Mouse (Mus musculus): ENCODE measurements at regions not wholly inside any gene's neighbourhood (a gene's known extent, or its start where the extent isn't known, plus 50 kb on each side); places are given as distances from the start of the nearest gene placed in this dataset.
A peak's percentile ranks its signal among the peaks of the same experiment; 100 is the strongest.

- 70% methylated on average over 6 of the region's 6 CpGs for WGBS
- no peak for ATAC-seq (ENCODE audit: low read depth)
Observed at GRCm38 (mm10) chr3:149104080-149104479, 113.7 kb upstream of the Adgrl2 start.

GRCm38 (mm10) chr3:149103469-149103868 is 113.1 kb upstream of the Adgrl2 start:
- Histone ChIP-seq H3K9ac (replicated peaks; ENCODE audit: low read depth, low read length) (no peak overlapping the region), H3K36me3 (ENCODE audit: control insufficient read depth, insufficient read depth, low read length) (no peaks in the 10 kb centered on the region), H3K27me3 (ENCODE audit: control insufficient read depth, insufficient read depth, low read length) (no peaks in the 10 kb centered on the region), H3K4me2 (ENCODE audit: low read depth, low read length) (no peak overlapping the region), H3K9me3 (ENCODE audit: control insufficient read depth, low read length) (no peaks in the 10 kb centered on the region), H3K4me1 (ENCODE audit: control insufficient read depth, insufficient read depth, low read length) (no peaks in the 10 kb centered on the region), H3K4me3 (ENCODE audit: low read depth, low read length) (no peak overlapping the region), H3K27ac (ENCODE audit: low read depth, low read length) (no peak overlapping the region)
- no peak for ATAC-seq (ENCODE audit: low read depth)
- 91% methylated on average over 3 of the region's 3 CpGs for WGBS

More at GRCm38 (mm10) chr3:149104080-149104479, 113.7 kb upstream of the Adgrl2 start:
- Histone ChIP-seq H3K27me3 (ENCODE audit: control insufficient read depth, insufficient read depth, low read length) (no peaks in the 10 kb centered on the region), H3K36me3 (ENCODE audit: control insufficient read depth, insufficient read depth, low read length) (no peaks in the 10 kb centered on the region), H3K4me2 (ENCODE audit: low read depth, low read length) (no peak overlapping the region), H3K27ac (ENCODE audit: low read depth, low read length) (no peak overlapping the region), H3K9ac (replicated peaks; ENCODE audit: low read depth, low read length) (no peak overlapping the region), H3K9me3 (ENCODE audit: control insufficient read depth, low read length) (no peaks in the 10 kb centered on the region), H3K4me1 (ENCODE audit: control insufficient read depth, insufficient read depth, low read length) (no peaks in the 10 kb centered on the region), H3K4me3 (ENCODE audit: low read depth, low read length) (no peak overlapping the region)

- 58% methylated on average over 8 of the region's 8 CpGs for WGBS
- Histone ChIP-seq H3K36me3 (ENCODE audit: control insufficient read depth, insufficient read depth, low read length) (no peaks in the 10 kb centered on the region), H3K9ac (replicated peaks; ENCODE audit: low read depth, low read length) (no peak overlapping the region), H3K9me3 (ENCODE audit: control insufficient read depth, low read length) (no peaks in the 10 kb centered on the region), H3K4me1 (ENCODE audit: control insufficient read depth, insufficient read depth, low read length) (no peaks in the 10 kb centered on the region), H3K4me2 (ENCODE audit: low read depth, low read length) (no peak overlapping the region), H3K4me3 (ENCODE audit: low read depth, low read length) (no peak overlapping the region), H3K27ac (ENCODE audit: low read depth, low read length) (no peak overlapping the region), H3K27me3 (ENCODE audit: control insufficient read depth, insufficient read depth, low read length) (no peaks in the 10 kb centered on the region)
- ATAC-seq (ENCODE audit: low read depth): no peak
Observed at GRCm38 (mm10) chr3:149102846-149103245, 112.5 kb upstream of the Adgrl2 start.

- Histone ChIP-seq H3K4me2 (ENCODE audit: low read depth, low read length) (no peak overlapping the region), H3K9me3 (ENCODE audit: control insufficient read depth, low read length) (no peaks in the 10 kb centered on the region), H3K4me3 (ENCODE audit: low read depth, low read length) (no peak overlapping the region), H3K4me1 (ENCODE audit: control insufficient read depth, insufficient read depth, low read length) (no peaks in the 10 kb centered on the region), H3K9ac (replicated peaks; ENCODE audit: low read depth, low read length) (no peak overlapping the region), H3K36me3 (ENCODE audit: control insufficient read depth, insufficient read depth, low read length) (no peaks in the 10 kb centered on the region), H3K27me3 (ENCODE audit: control insufficient read depth, insufficient read depth, low read length) (no peaks in the 10 kb centered on the region), H3K27ac (ENCODE audit: low read depth, low read length) (no peak overlapping the region)
- no peak for ATAC-seq (ENCODE audit: low read depth)
- 74% methylated on average over 10 of the region's 10 CpGs for WGBS
Observed at GRCm38 (mm10) chr3:149101785-149102184, 111.4 kb upstream of the Adgrl2 start.

- H3K9ac ChIP-seq (replicated peaks; ENCODE audit: low read depth, low read length): no peak overlapping the region
- ATAC-seq (ENCODE audit: low read depth): no peak
- no peaks in the 10 kb centered on the region for H3K4me1 ChIP-seq (ENCODE audit: control insufficient read depth, insufficient read depth, low read length)
- H3K9me3 ChIP-seq (ENCODE audit: control insufficient read depth, low read length): no peaks in the 10 kb centered on the region
- no peak overlapping the region for H3K27ac ChIP-seq (ENCODE audit: low read depth, low read length)
- WGBS: 82% methylated on average over 4 of the region's 4 CpGs
- H3K36me3 ChIP-seq (ENCODE audit: control insufficient read depth, insufficient read depth, low read length): no peaks in the 10 kb centered on the region
- no peaks in the 10 kb centered on the region for H3K27me3 ChIP-seq (ENCODE audit: control insufficient read depth, insufficient read depth, low read length)
- H3K4me2 ChIP-seq (ENCODE audit: low read depth, low read length): no peak overlapping the region
- no peak overlapping the region for H3K4me3 ChIP-seq (ENCODE audit: low read depth, low read length)
Observed at GRCm38 (mm10) chr3:149098764-149099163, 108.4 kb upstream of the Adgrl2 start.

- no peak overlapping the region for H3K4me2 ChIP-seq (ENCODE audit: low read depth, low read length)
- 84% methylated on average over 4 of the region's 4 CpGs for whole genome bisulfite sequencing
- H3K9ac ChIP-seq (replicated peaks; ENCODE audit: low read depth, low read length): no peak overlapping the region
- H3K36me3 ChIP-seq (ENCODE audit: control insufficient read depth, insufficient read depth, low read length): no peaks in the 10 kb centered on the region
- no peak overlapping the region for H3K27ac ChIP-seq (ENCODE audit: low read depth, low read length)
- H3K4me3 ChIP-seq (ENCODE audit: low read depth, low read length): no peak overlapping the region
- no peaks in the 10 kb centered on the region for H3K4me1 ChIP-seq (ENCODE audit: control insufficient read depth, insufficient read depth, low read length)
- no peaks in the 10 kb centered on the region for H3K27me3 ChIP-seq (ENCODE audit: control insufficient read depth, insufficient read depth, low read length)
- no peak for ATAC-seq (ENCODE audit: low read depth)
- no peaks in the 10 kb centered on the region for H3K9me3 ChIP-seq (ENCODE audit: control insufficient read depth, low read length)
Observed at GRCm38 (mm10) chr3:149097026-149097425, 106.7 kb upstream of the Adgrl2 start.

- H3K4me2 ChIP-seq (ENCODE audit: low read depth, low read length): no peak overlapping the region
Observed at GRCm38 (mm10) chr3:149092649-149093048, 102.3 kb upstream of the Adgrl2 start.

GRCm38 (mm10) chr3:149090103-149090502 is 99.7 kb upstream of the Adgrl2 start:
- Histone ChIP-seq H3K36me3 (ENCODE audit: control insufficient read depth, insufficient read depth, low read length) (no peaks in the 10 kb centered on the region), H3K27me3 (ENCODE audit: control insufficient read depth, insufficient read depth, low read length) (no peaks in the 10 kb centered on the region), H3K4me3 (ENCODE audit: low read depth, low read length) (no peak overlapping the region), H3K4me1 (ENCODE audit: control insufficient read depth, insufficient read depth, low read length) (no peaks in the 10 kb centered on the region), H3K9me3 (ENCODE audit: control insufficient read depth, low read length) (no peaks in the 10 kb centered on the region), H3K9ac (replicated peaks; ENCODE audit: low read depth, low read length) (no peak overlapping the region), H3K27ac (ENCODE audit: low read depth, low read length) (no peak overlapping the region), H3K4me2 (ENCODE audit: low read depth, low read length) (no peak overlapping the region)
- ATAC-seq (ENCODE audit: low read depth): peak; percentile 57
- WGBS: 27% methylated on average over 5 of the region's 5 CpGs

More at GRCm38 (mm10) chr3:149092649-149093048, 102.3 kb upstream of the Adgrl2 start:
- Histone ChIP-seq H3K9ac (replicated peaks; ENCODE audit: low read depth, low read length) (no peak overlapping the region), H3K4me1 (ENCODE audit: control insufficient read depth, insufficient read depth, low read length) (no peaks in the 10 kb centered on the region), H3K9me3 (ENCODE audit: control insufficient read depth, low read length) (no peaks in the 10 kb centered on the region), H3K4me3 (ENCODE audit: low read depth, low read length) (no peak overlapping the region), H3K27me3 (ENCODE audit: control insufficient read depth, insufficient read depth, low read length) (no peaks in the 10 kb centered on the region), H3K36me3 (ENCODE audit: control insufficient read depth, insufficient read depth, low read length) (no peaks in the 10 kb centered on the region), H3K27ac (ENCODE audit: low read depth, low read length) (no peak overlapping the region)
- no peak for ATAC-seq (ENCODE audit: low read depth)
- 8% methylated on average over 5 of the region's 5 CpGs for WGBS

- Histone ChIP-seq H3K4me2 (ENCODE audit: low read depth, low read length) (peak overlapping the region; percentile 46), H3K27me3 (ENCODE audit: control insufficient read depth, insufficient read depth, low read length) (no peaks in the 10 kb centered on the region), H3K9me3 (ENCODE audit: control insufficient read depth, low read length) (no peaks in the 10 kb centered on the region), H3K27ac (ENCODE audit: low read depth, low read length) (no peak overlapping the region), H3K36me3 (ENCODE audit: control insufficient read depth, insufficient read depth, low read length) (no peaks in the 10 kb centered on the region), H3K4me1 (ENCODE audit: control insufficient read depth, insufficient read depth, low read length) (no peaks in the 10 kb centered on the region), H3K4me3 (ENCODE audit: low read depth, low read length) (peak overlapping the region; percentile 20), H3K9ac (replicated peaks; ENCODE audit: low read depth, low read length) (0 out of 2 replicates have a peak overlapping the region, but pooled peaks have one; percentile 17)
- WGBS: 5% methylated on average over 16 of the region's 16 CpGs
- peak; percentile 61; the same call in 1 of the 2 replicates for ATAC-seq (ENCODE audit: low read depth)
Observed at GRCm38 (mm10) chr3:149088621-149089128, 98.3 kb upstream of the Adgrl2 start.
